Mouse (Mus musculus) embryo, embryonic 10.5 days (tissue): ENCODE data around the gene Mrpl36.

Experiments used
- DNase-seq: peaks from one replicate; pipeline ENCODE4 v3.0.0-alpha.2; 2015; ENCODE audit warnings: low spot score

Gene Mrpl36

DNA sequence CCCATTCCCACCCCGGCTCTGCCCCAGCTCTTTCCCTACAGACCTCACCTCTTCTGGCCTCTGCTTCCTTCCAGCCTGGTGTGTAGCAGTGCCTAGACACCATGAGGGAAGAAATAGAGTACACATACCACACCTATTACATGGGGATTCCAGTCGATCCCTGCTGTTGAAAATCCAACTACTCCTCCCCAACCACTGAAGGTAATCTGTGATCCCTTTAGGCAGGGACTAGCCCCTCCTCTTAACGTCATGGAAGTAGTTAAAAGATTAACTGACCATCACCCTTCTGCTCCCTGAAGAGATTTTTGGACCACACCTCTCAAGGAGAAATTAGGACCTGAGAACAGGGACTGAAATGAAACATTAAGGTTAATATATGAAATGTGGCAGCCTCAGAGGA, 18.9 kb downstream of the Mrpl36 start:
- no peak for DNase-seq

DNA sequence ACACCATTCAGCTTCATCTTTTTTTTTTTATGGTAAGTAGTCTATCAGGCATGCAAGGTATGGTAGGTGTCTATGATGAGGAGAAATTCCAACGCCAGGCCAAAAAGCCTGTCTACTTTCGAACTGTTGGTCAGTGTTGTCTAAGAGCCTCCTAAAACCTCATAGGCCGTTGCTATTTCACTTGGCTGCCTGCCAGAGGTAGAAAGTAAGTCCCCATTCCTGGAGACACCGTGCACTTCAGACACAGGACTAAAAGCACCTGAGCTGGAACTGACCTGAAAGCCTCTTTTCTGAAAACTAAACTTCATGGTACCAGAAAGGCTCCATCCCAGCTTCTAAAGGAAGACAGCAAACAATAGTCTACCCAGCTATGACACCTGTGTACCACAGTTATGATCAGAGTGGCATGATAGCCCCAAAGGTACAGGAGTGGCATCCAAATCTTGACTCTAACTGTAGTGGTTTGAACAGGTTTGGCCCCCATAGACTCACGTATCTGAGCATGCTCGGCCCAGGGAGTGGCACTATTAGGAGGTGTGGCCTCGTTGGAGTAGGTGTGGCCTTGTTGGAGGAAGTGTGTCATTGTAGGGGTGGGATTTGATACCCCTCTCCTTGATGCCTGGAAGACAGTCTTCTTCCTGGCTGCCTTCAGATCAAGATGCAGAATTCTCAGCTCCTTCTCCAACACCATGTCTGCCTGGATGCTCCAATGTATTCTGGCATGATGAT, 19.8 kb downstream of the Mrpl36 start:
- no peak for DNase-seq

GRCm38 (mm10) chr13:73350741-73351140, 22.4 kb downstream of the Mrpl36 start:
- DNase-seq, result no peak

DNA sequence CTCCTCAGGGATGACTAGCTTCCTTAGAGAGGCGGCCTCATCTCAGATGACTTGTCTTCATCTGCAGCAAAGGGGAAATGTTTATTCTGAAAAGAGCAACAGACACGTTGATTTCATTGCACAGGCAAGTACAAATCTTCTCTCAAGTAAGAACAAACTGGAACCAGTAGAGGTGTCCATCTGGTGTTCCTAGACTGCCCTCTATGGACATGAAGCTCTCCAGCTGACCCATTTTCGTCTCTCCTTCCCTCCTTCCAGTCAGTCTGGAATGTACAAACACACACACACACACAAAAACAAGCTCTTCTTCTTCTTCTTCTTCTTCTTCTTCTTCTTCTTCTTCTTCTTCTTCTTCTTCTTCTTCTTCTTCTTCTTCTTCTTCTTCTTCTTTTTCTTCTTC, 23.6 kb downstream of the Mrpl36 start:
- no peak for DNase-seq

GRCm38 (mm10) chr13:73352491-73352890, 24.2 kb downstream of the Mrpl36 start:
- DNase-seq, result no peak

GRCm38 (mm10) chr13:73357106-73357505, 28.8 kb downstream of the Mrpl36 start:
- DNase-seq, result no peak

DNA sequence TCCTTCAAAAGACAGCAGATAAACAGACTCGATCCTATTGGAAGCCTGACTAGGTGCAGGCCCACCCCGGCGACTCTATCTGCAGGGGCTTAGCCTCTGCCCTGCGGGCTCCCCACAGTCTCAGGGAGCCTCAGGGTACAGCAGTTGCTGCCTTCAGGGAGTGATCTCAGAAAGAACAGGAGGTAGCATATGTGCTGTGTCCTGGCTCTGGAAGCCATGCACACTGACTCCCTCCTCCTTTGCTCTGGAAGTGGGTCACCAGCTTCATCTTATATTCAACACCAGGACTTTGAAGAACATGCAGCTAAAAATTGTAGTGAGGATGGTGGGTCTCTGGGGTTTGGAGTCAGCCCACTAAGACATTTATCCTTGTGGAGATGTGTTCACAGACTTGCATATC, 45.1 kb downstream of the Mrpl36 start:
- DNase-seq, result no peak

- no peak for DNase-seq
Measured at GRCm38 (mm10) chr13:73374612-73375011, 46.3 kb downstream of the Mrpl36 start.

GRCm38 (mm10) chr13:73377637-73378036, 49.3 kb downstream of the Mrpl36 start:
- no peak for DNase-seq
